Mouse (Mus musculus) testis, adult 2 months (tissue): Measurements from ENCODE around the gene Cd200r2.

ENCODE experiments used
- CTCF ChIP-seq: fragments of 200-500 bp; IDR thresholded peaks from 2 replicates; pipeline ENCODE4 v1.5.1; 2012; ENCODE audit warnings: low read depth, mild to moderate bottlenecking, inconsistent platforms, low read length, moderate library complexity; ENCODE audit not compliant: control insufficient read depth, insufficient read depth, insufficient replicate concordance
- POLR2A ChIP-seq: fragments of 200-500 bp; IDR thresholded peaks from 2 replicates; pipeline ENCODE4 v1.6.1; 2012; ENCODE audit warnings: low read depth, mild to moderate bottlenecking, inconsistent platforms, low read length, moderate library complexity; ENCODE audit not compliant: control insufficient read depth

- TF ChIP-seq POLR2A (no peak), CTCF (no peak)
Measured at GRCm38 (mm10) chr16:44820545-44820944, 46.4 kb upstream of the Cd200r2 start.
